Mouse (Mus musculus) forebrain, embryonic 12.5 days (tissue): ENCODE results near the gene Lhfp. TPM values are rescaled to one million over a fixed set of nuclear protein-coding genes. Genes with fewer than 3 reads are reported as not detected.
A peak's percentile ranks its signal among the peaks of the same experiment; 100 is the strongest.

Experiments used
- ATAC-seq: fragments of 200-750 bp; cut with Nextera tagmentation; 2 replicates; pipeline ENCODE4 v1.8.0; 2017; ENCODE audit warnings: moderate TSS enrichment; ENCODE audit not compliant: low FRiP score
- H3K27ac ChIP-seq: fragments of 300-500 bp; sonication (generic); 2 replicates; pipeline ENCODE4 v1.5.1; 2016; ENCODE audit warnings: mild to moderate bottlenecking
- H3K27me3 ChIP-seq: fragments of 300-500 bp; sonication (generic); 2 replicates; pipeline ENCODE4 v1.6.1; 2016; ENCODE audit warnings: mild to moderate bottlenecking
- H3K36me3 ChIP-seq: fragments of 300-500 bp; sonication (generic); replicated peaks from 2 replicates; pipeline ENCODE4 v1.6.1; 2016; ENCODE audit warnings: mild to moderate bottlenecking
- H3K4me1 ChIP-seq: fragments of 300-500 bp; sonication (generic); 2 replicates; pipeline ENCODE4 v1.6.1; 2016
- H3K4me2 ChIP-seq: fragments of 300-500 bp; sonication (generic); 2 replicates; pipeline ENCODE4 v1.6.1; 2016; ENCODE audit warnings: mild to moderate bottlenecking, moderate library complexity
- H3K4me3 ChIP-seq: fragments of 300-500 bp; sonication (generic); replicated peaks from 2 replicates; pipeline ENCODE4 v1.5.1; 2016; ENCODE audit warnings: mild to moderate bottlenecking
- H3K9ac ChIP-seq: fragments of 300-500 bp; sonication (generic); 2 replicates; pipeline ENCODE4 v1.6.1; 2016; ENCODE audit warnings: mild to moderate bottlenecking
- H3K9me3 ChIP-seq: fragments of 300-500 bp; sonication (generic); 2 replicates; pipeline ENCODE4 v1.6.1; 2016
- WGBS: fragments of 180-500 bp; shearing (Covaris S2); methylation state at CpG from one replicate; pipeline ENCODE4 v1.1.7; 2016; 5-methylcytosine and 5-hydroxymethylcytosine counted together
- polyA plus RNA-seq: library from polyadenylated mRNA; unstranded; fragments of >200 nt; fragmentation: Nextera tagmentation; extraction: Ambion mirVana; gene quantifications from 2 replicates; pipeline ENCODE4 v1.2.1, GENCODE M21; 2016

The Lhfp gene
- polyA plus RNA-seq, 1 experiment from 2014 or later: 33.4 TPM

GRCm38 (mm10) chr3:53210691-53211526 is 169.6 kb downstream of the Lhfp start:
- Histone ChIP-seq H3K4me2 (no peak overlapping the region), H3K4me1 (peaks cover 45% of the 10 kb centered on the region), H3K9ac (no peak overlapping the region), H3K27me3 (no peaks in the 10 kb centered on the region), H3K36me3 (no peaks in the 10 kb centered on the region), H3K9me3 (no peaks in the 10 kb centered on the region), H3K27ac (no peak overlapping the region), H3K4me3 (no peak overlapping the region)
- ATAC-seq: no peak
- WGBS: 30% methylated on average over 10 of the region's 10 CpGs

GRCm38 (mm10) chr3:53212599-53212998 is 171.3 kb downstream of the Lhfp start:
- H3K4me2 ChIP-seq: no peak overlapping the region
- H3K9me3 ChIP-seq: no peaks in the 10 kb centered on the region
- ATAC-seq: no peak
- peaks cover 30% of the 10 kb centered on the region for H3K4me1 ChIP-seq
- H3K27me3 ChIP-seq: no peaks in the 10 kb centered on the region
- no peaks in the 10 kb centered on the region for H3K36me3 ChIP-seq
- no peak overlapping the region for H3K4me3 ChIP-seq
- 92% methylated on average over 2 of the region's 2 CpGs for WGBS
- no peak overlapping the region for H3K27ac ChIP-seq
- no peak overlapping the region for H3K9ac ChIP-seq

GRCm38 (mm10) chr3:53213346-53213745 is 172.0 kb downstream of the Lhfp start:
- WGBS: 55% methylated on average over 3 of the region's 3 CpGs
- no peaks in the 10 kb centered on the region for H3K27me3 ChIP-seq
- ATAC-seq: no peak
- no peak overlapping the region for H3K4me2 ChIP-seq
- H3K4me1 ChIP-seq: peaks cover 30% of the 10 kb centered on the region
- H3K27ac ChIP-seq: no peak overlapping the region
- no peak overlapping the region for H3K4me3 ChIP-seq
- no peaks in the 10 kb centered on the region for H3K9me3 ChIP-seq
- H3K36me3 ChIP-seq: no peaks in the 10 kb centered on the region
- no peak overlapping the region for H3K9ac ChIP-seq

- Histone ChIP-seq H3K4me3 (no peak overlapping the region), H3K36me3 (no peaks in the 10 kb centered on the region), H3K4me2 (no peak overlapping the region), H3K27me3 (no peaks in the 10 kb centered on the region), H3K9ac (no peak overlapping the region), H3K27ac (no peak overlapping the region), H3K4me1 (peaks cover 30% of the 10 kb centered on the region), H3K9me3 (no peaks in the 10 kb centered on the region)
- WGBS: 39% methylated on average over 7 of the region's 7 CpGs
- ATAC-seq: no peak
These were observed 172.5 kb downstream of the Lhfp start for GRCm38 (mm10) chr3:53213746-53214271.

- Histone ChIP-seq H3K9ac (no peak overlapping the region), H3K4me3 (no peak overlapping the region), H3K36me3 (no peaks in the 10 kb centered on the region), H3K9me3 (no peaks in the 10 kb centered on the region), H3K27me3 (no peaks in the 10 kb centered on the region), H3K27ac (no peak overlapping the region), H3K4me2 (no peak overlapping the region), H3K4me1 (peaks cover 27% of the 10 kb centered on the region)
- 0 out of 2 replicates have a peak, but pooled peaks have one; percentile 41 for ATAC-seq
- WGBS: 25% methylated on average over 4 of the region's 4 CpGs
These were observed 173.1 kb downstream of the Lhfp start for GRCm38 (mm10) chr3:53214386-53214785.

- no peaks in the 10 kb centered on the region for H3K36me3 ChIP-seq
- no peak overlapping the region for H3K4me3 ChIP-seq
- H3K9ac ChIP-seq: no peak overlapping the region
- peaks cover 16% of the 10 kb centered on the region for H3K4me1 ChIP-seq
- WGBS: 68% methylated on average over 5 of the region's 5 CpGs
- no peak for ATAC-seq
- no peaks in the 10 kb centered on the region for H3K9me3 ChIP-seq
- H3K27me3 ChIP-seq: no peaks in the 10 kb centered on the region
- H3K27ac ChIP-seq: no peak overlapping the region
- no peak overlapping the region for H3K4me2 ChIP-seq
These were observed 176.4 kb downstream of the Lhfp start for GRCm38 (mm10) chr3:53217697-53218096.

GRCm38 (mm10) chr3:53221531-53222272 is 180.4 kb downstream of the Lhfp start:
- Histone ChIP-seq H3K4me2 (no peak overlapping the region), H3K4me3 (no peak overlapping the region), H3K9ac (no peak overlapping the region), H3K27me3 (no peaks in the 10 kb centered on the region), H3K27ac (no peak overlapping the region), H3K36me3 (no peaks in the 10 kb centered on the region), H3K9me3 (no peaks in the 10 kb centered on the region), H3K4me1 (peaks cover 9% of the 10 kb centered on the region)
- 79% methylated on average over 5 of the region's 5 CpGs for WGBS
- ATAC-seq: no peak

- Histone ChIP-seq H3K9ac (no peak overlapping the region), H3K4me2 (no peak overlapping the region), H3K4me1 (peaks cover 9% of the 10 kb centered on the region), H3K27me3 (no peaks in the 10 kb centered on the region), H3K36me3 (no peaks in the 10 kb centered on the region), H3K9me3 (no peaks in the 10 kb centered on the region), H3K4me3 (no peak overlapping the region), H3K27ac (no peak overlapping the region)
- ATAC-seq: no peak
- WGBS: 88% methylated on average over 5 of the region's 5 CpGs
These were observed 182.8 kb downstream of the Lhfp start for GRCm38 (mm10) chr3:53224141-53224540.

GRCm38 (mm10) chr3:53225774-53226173 is 184.4 kb downstream of the Lhfp start:
- H3K4me3 ChIP-seq: no peak overlapping the region
- ATAC-seq: no peak
- H3K4me1 ChIP-seq: peaks cover 12% of the 10 kb centered on the region
- H3K36me3 ChIP-seq: no peaks in the 10 kb centered on the region
- H3K27ac ChIP-seq: no peak overlapping the region
- 43% methylated on average over 6 of the region's 6 CpGs for WGBS
- no peak overlapping the region for H3K4me2 ChIP-seq
- H3K9me3 ChIP-seq: no peaks in the 10 kb centered on the region
- no peak overlapping the region for H3K9ac ChIP-seq
- H3K27me3 ChIP-seq: no peaks in the 10 kb centered on the region

GRCm38 (mm10) chr3:53226223-53226622 is 184.9 kb downstream of the Lhfp start:
- Histone ChIP-seq H3K27me3 (no peaks in the 10 kb centered on the region), H3K4me3 (no peak overlapping the region), H3K36me3 (no peaks in the 10 kb centered on the region), H3K4me1 (peaks cover 9% of the 10 kb centered on the region), H3K9ac (no peak overlapping the region), H3K4me2 (no peak overlapping the region), H3K27ac (no peak overlapping the region), H3K9me3 (no peaks in the 10 kb centered on the region)
- ATAC-seq: no peak
- 75% methylated on average over 6 of the region's 6 CpGs for WGBS

GRCm38 (mm10) chr3:53227866-53228265 is 186.5 kb downstream of the Lhfp start:
- Histone ChIP-seq H3K9ac (no peak overlapping the region), H3K4me3 (no peak overlapping the region), H3K27me3 (no peaks in the 10 kb centered on the region), H3K4me2 (no peak overlapping the region), H3K27ac (no peak overlapping the region), H3K4me1 (peaks cover 6% of the 10 kb centered on the region), H3K36me3 (no peaks in the 10 kb centered on the region), H3K9me3 (no peaks in the 10 kb centered on the region)
- ATAC-seq: no peak

GRCm38 (mm10) chr3:53230562-53230961 is 189.2 kb downstream of the Lhfp start:
- H3K9ac ChIP-seq: no peak overlapping the region
- peaks cover 6% of the 10 kb centered on the region for H3K4me1 ChIP-seq
- no peak overlapping the region for H3K27ac ChIP-seq
- 56% methylated on average over 3 of the region's 3 CpGs for WGBS
- no peak for ATAC-seq
- no peaks in the 10 kb centered on the region for H3K9me3 ChIP-seq
- H3K36me3 ChIP-seq: no peaks in the 10 kb centered on the region
- no peaks in the 10 kb centered on the region for H3K27me3 ChIP-seq
- H3K4me3 ChIP-seq: no peak overlapping the region
- H3K4me2 ChIP-seq: no peak overlapping the region
